Mouse (Mus musculus) thymus, adult 2 months (tissue): Measurements from ENCODE around the gene Lgals7.

Source experiments
- CTCF ChIP-seq: fragments of 200-500 bp; IDR thresholded peaks from 2 replicates; pipeline ENCODE4 v1.5.1; 2012; ENCODE audit warnings: mild to moderate bottlenecking, control low read depth, low read length, moderate library complexity, borderline replicate concordance; ENCODE audit not compliant: control insufficient read depth, poor library complexity, insufficient read depth; ENCODE audit errors: extremely low read depth
- POLR2A ChIP-seq: fragments of 200-500 bp; IDR thresholded peaks from 2 replicates; pipeline ENCODE4 v1.6.1; 2012; ENCODE audit warnings: mild to moderate bottlenecking, low read length, control low read depth, moderate library complexity; ENCODE audit not compliant: control insufficient read depth, poor library complexity, insufficient read depth; ENCODE audit errors: extremely low read depth

DNA sequence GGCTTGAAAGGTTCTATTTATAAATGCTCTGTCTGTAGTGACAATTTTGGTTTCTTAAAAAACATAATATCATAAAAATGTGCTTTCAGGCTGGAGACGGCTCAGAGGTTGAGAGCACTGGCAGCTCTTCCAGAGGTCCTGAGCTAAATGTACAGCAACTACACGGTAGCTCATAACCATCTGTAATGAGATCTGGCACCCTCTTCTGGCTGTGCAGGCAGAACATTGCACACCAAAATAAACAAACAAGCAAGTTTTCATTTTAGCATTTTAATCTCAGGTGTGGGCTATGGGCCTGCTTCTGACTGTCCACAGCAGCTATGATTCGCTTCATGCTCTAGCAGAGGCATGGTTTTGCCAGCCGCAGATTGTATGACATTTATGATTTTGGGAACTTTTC lies 36.3 kb downstream of the Lgals7 start:
- no peak for TF ChIP-seq CTCF
- no peak for TF ChIP-seq POLR2A
